Mouse (Mus musculus) frontal cortex, postnatal 36 days (tissue): ENCODE measurements around the gene Aipl1.

ENCODE experiments used
- DNase-seq, 2 experiments: peaks; one replicate each; pipeline ENCODE4 v3.0.0; 2022; ENCODE audit warnings: low spot score in 2 of 2

The Aipl1 gene

GRCm38 (mm10) chr11:72050168-72050894 is 13.0 kb upstream of the Aipl1 start:
- DNase-seq, result no peak

GRCm38 (mm10) chr11:72049171-72049759 is 12.0 kb upstream of the Aipl1 start:
- no peak for DNase-seq

GRCm38 (mm10) chr11:72048730-72049129 is 11.4 kb upstream of the Aipl1 start:
- DNase-seq, result no peak

- DNase-seq, result no peak
Measured at GRCm38 (mm10) chr11:72044231-72044630, 6.9 kb upstream of the Aipl1 start.

- DNase-seq, result no peak
Measured at GRCm38 (mm10) chr11:72042631-72043030, 5.3 kb upstream of the Aipl1 start.

GRCm38 (mm10) chr11:72041768-72042607 is 4.7 kb upstream of the Aipl1 start, which contains the start of gene Pimreg:
Gene Pimreg, plus strand, starts transcription at chr11:72042032.
- peak; percentile 73 to 87 for DNase-seq

GRCm38 (mm10) chr11:72041290-72041767 is 4.0 kb upstream of the Aipl1 start:
- no peak for DNase-seq

- peak; percentile 51 to 53 for DNase-seq
Measured at GRCm38 (mm10) chr11:72039599-72040386, 2.5 kb upstream of the Aipl1 start.

- DNase-seq, result peak; percentile 82 to 86
Measured at GRCm38 (mm10) chr11:72037996-72038395, 687 bp upstream of the Aipl1 start.

GRCm38 (mm10) chr11:72032589-72032988 is 4.7 kb downstream of the Aipl1 start:
- DNase-seq, result no peak

- no peak for DNase-seq
Measured at GRCm38 (mm10) chr11:72032091-72032490, 5.2 kb downstream of the Aipl1 start.

GRCm38 (mm10) chr11:72031353-72031752 is 6.0 kb downstream of the Aipl1 start:
- DNase-seq, result no peak

GRCm38 (mm10) chr11:72029143-72029542 is 8.2 kb downstream of the Aipl1 start:
- no peak for DNase-seq

GRCm38 (mm10) chr11:72027836-72028235 is 9.5 kb downstream of the Aipl1 start:
- DNase-seq, result no peak

GRCm38 (mm10) chr11:72026516-72026915 is 10.8 kb downstream of the Aipl1 start:
- no peak for DNase-seq

- DNase-seq, result no peak
Measured at GRCm38 (mm10) chr11:72025843-72026242, 11.5 kb downstream of the Aipl1 start.

- DNase-seq, result peak; percentile 57 to 71
Measured at GRCm38 (mm10) chr11:72024193-72024781, 13.0 kb downstream of the Aipl1 start.

GRCm38 (mm10) chr11:72023581-72023980 is 13.7 kb downstream of the Aipl1 start:
- DNase-seq, result no peak

- DNase-seq, result no peak
Measured at GRCm38 (mm10) chr11:72022827-72023226, 14.5 kb downstream of the Aipl1 start.

GRCm38 (mm10) chr11:72021015-72021414 is 16.3 kb downstream of the Aipl1 start:
- DNase-seq, result no peak

GRCm38 (mm10) chr11:72017253-72017601 is 20.1 kb downstream of the Aipl1 start:
- DNase-seq, result no peak
